Comparison of ENCODE assay signal across 9 mouse cellular contexts in the genomic region with DNA sequence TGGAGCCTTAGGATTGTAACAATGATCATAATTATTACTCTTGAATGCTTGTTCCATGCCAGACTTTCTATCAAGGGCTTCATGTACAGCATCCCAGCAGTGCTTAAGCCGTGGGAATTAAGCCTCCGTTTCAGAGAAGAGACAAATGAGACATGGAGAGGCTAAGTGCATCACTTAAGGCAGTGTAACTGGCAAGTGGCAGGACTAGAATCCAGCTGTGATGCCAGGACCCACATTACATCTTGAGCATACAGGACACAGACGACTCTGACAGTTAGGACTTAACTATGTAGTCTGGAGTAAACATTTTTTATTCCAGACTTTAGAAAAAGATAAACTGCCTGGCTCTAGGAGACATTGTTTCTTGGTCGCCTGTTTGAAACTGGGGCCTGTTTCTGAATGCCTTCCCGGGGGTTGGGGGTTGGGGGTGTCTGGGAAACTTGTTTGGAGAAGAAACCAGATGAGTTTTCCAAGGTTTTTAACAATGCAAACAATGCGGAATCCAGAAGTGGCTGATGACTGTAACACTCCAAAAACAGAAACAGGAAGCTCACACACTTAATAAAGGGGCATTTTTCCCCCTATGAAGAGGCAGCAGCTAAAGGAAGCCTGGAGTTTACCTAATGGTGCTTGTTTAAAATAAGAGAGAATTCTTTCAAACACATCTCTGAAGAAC. TPM values are rescaled to one million over a fixed set of nuclear protein-coding genes. Genes with fewer than 3 reads are reported as not detected.
A peak's percentile ranks its signal among the peaks of the same experiment; 100 is the strongest.
DNase-seq lines count a peak whose midpoint lies in the region; ATAC-seq lines count a peak whose summit lies in the region.
"Had no signal": no experiment of that assay in that cellular context is flagged by ENCODE, and none has a peak within 500 bp of the region (broad histone marks: within the 10 kb centered on the region; RNA-seq: fewer than 3 reads in every experiment).

No protein-coding gene starts in this region.

- no peak overlapping the region for H3K4me2 ChIP-seq in forebrain, embryonic 15.5 days (replicated peaks)
- H3K4me2 ChIP-seq in forebrain, embryonic 16.5 days (ENCODE audit: low read length) = no peak overlapping the region
- no peak overlapping the region; the same call in 1 of the 2 replicates for H3K4me2 ChIP-seq in lung, embryonic 15.5 days
- no peak overlapping the region for H3K4me2 ChIP-seq in intestine, embryonic 16.5 days (ENCODE audit: low read depth, low read length)
- no peak overlapping the region for H3K4me2 ChIP-seq in stomach, embryonic 16.5 days (ENCODE audit: low read depth, low read length)
- H3K4me2 ChIP-seq: midbrain, embryonic 12.5 days had no signal

- ATAC-seq in forebrain, embryonic 15.5 days (replicated peaks) = peak; percentile 35; the same call in 1 of the 2 replicates
- no peak for ATAC-seq in forebrain, embryonic 16.5 days
- ATAC-seq in lung, embryonic 15.5 days (ENCODE audit: borderline replicate concordance, extremely low read depth, low FRiP score, low TSS enrichment) = peak; percentile 80
- ATAC-seq in intestine, embryonic 16.5 days = peak; percentile 58; the same call in 1 of the 2 replicates
- ATAC-seq in stomach, embryonic 16.5 days (ENCODE audit: insufficient read depth, low FRiP score) = peak; percentile 35; the same call in 1 of the 2 replicates

- H3K27me3 ChIP-seq in forebrain, embryonic 15.5 days = no peaks in the 10 kb centered on the region
- H3K27me3 ChIP-seq in forebrain, embryonic 16.5 days (replicated peaks; ENCODE audit: control insufficient read depth, insufficient read depth, low read length) = no peaks in the 10 kb centered on the region
- no peaks in the 10 kb centered on the region for H3K27me3 ChIP-seq in lung, embryonic 15.5 days
- no peaks in the 10 kb centered on the region for H3K27me3 ChIP-seq in intestine, embryonic 16.5 days (replicated peaks; ENCODE audit: control insufficient read depth, insufficient read depth, low read length)
- H3K27me3 ChIP-seq in stomach, embryonic 16.5 days (ENCODE audit: control insufficient read depth, insufficient read depth, low read length) = no peaks in the 10 kb centered on the region
- H3K27me3 ChIP-seq: midbrain, embryonic 12.5 days had no signal

- no peaks in the 10 kb centered on the region for H3K9me3 ChIP-seq in forebrain, embryonic 15.5 days
- H3K9me3 ChIP-seq in forebrain, embryonic 16.5 days (ENCODE audit: control insufficient read depth, low read length) = no peaks in the 10 kb centered on the region
- H3K9me3 ChIP-seq in lung, embryonic 15.5 days = no peaks in the 10 kb centered on the region
- no peaks in the 10 kb centered on the region for H3K9me3 ChIP-seq in intestine, embryonic 16.5 days (ENCODE audit: control insufficient read depth, low read length)
- H3K9me3 ChIP-seq in stomach, embryonic 16.5 days (replicated peaks; ENCODE audit: control insufficient read depth, low read length) = no peaks in the 10 kb centered on the region
- H3K9me3 ChIP-seq: midbrain, embryonic 12.5 days had no signal

- no peak overlapping the region for H3K9ac ChIP-seq in forebrain, embryonic 15.5 days (replicated peaks)
- H3K9ac ChIP-seq in forebrain, embryonic 16.5 days (replicated peaks; ENCODE audit: low read depth, low read length) = no peak overlapping the region
- no peak overlapping the region for H3K9ac ChIP-seq in lung, embryonic 15.5 days
- peak overlapping the region; percentile 39; the same call in 1 of the 2 replicates for H3K9ac ChIP-seq in intestine, embryonic 16.5 days (ENCODE audit: low read depth, low read length)
- no peak overlapping the region for H3K9ac ChIP-seq in stomach, embryonic 16.5 days (ENCODE audit: low read length)
- H3K9ac ChIP-seq: midbrain, embryonic 12.5 days had no signal

- H3K27ac ChIP-seq in forebrain, embryonic 15.5 days (replicated peaks) = no peak overlapping the region
- H3K27ac ChIP-seq in forebrain, embryonic 16.5 days (ENCODE audit: low read length) = no peak overlapping the region; the same call in 1 of the 2 replicates
- peak overlapping the region; percentile 86 for H3K27ac ChIP-seq in lung, embryonic 15.5 days
- H3K27ac ChIP-seq in intestine, embryonic 16.5 days (ENCODE audit: low read length) = peak overlapping the region; percentile 75
- H3K27ac ChIP-seq in stomach, embryonic 16.5 days (ENCODE audit: low read length) = peak overlapping the region; percentile 84
- H3K27ac ChIP-seq: midbrain, embryonic 12.5 days had no signal

- no peak for DNase-seq in lung, adult 18-20 months
- DNase-seq in spleen, postnatal 14 days (ENCODE audit: low spot score in 2 of 2) = no peak
- DNase-seq in cerebellum, adult 11-12 months = no peak

- H3K4me1 ChIP-seq in forebrain, embryonic 15.5 days = no peaks in the 10 kb centered on the region
- H3K4me1 ChIP-seq in forebrain, embryonic 16.5 days (replicated peaks; ENCODE audit: control insufficient read depth, insufficient read depth, low read length) = no peaks in the 10 kb centered on the region; the same call in 1 of the 2 replicates
- H3K4me1 ChIP-seq in lung, embryonic 15.5 days = peaks cover 24% of the 10 kb centered on the region
- H3K4me1 ChIP-seq in intestine, embryonic 16.5 days (ENCODE audit: control insufficient read depth, insufficient read depth, low read length) = peaks cover 12% of the 10 kb centered on the region
- H3K4me1 ChIP-seq in stomach, embryonic 16.5 days (ENCODE audit: control insufficient read depth, insufficient read depth, low read length) = peaks cover 17% of the 10 kb centered on the region
- H3K4me1 ChIP-seq: midbrain, embryonic 12.5 days had no signal

- WGBS in forebrain, embryonic 15.5 days = 43% methylated on average over 6 of the region's 6 CpGs
- WGBS in forebrain, embryonic 16.5 days = 44% methylated on average over 6 of the region's 6 CpGs
- 20% methylated on average over 6 of the region's 6 CpGs for WGBS in lung, embryonic 15.5 days
- WGBS in intestine, embryonic 16.5 days = 34% methylated on average over 6 of the region's 6 CpGs
- WGBS in stomach, embryonic 16.5 days = 20% methylated on average over 6 of the region's 6 CpGs

- no peaks in the 10 kb centered on the region for H3K36me3 ChIP-seq in forebrain, embryonic 15.5 days
- H3K36me3 ChIP-seq in forebrain, embryonic 16.5 days (ENCODE audit: control insufficient read depth, insufficient read depth) = no peaks in the 10 kb centered on the region
- H3K36me3 ChIP-seq in lung, embryonic 15.5 days = no peaks in the 10 kb centered on the region
- no peaks in the 10 kb centered on the region for H3K36me3 ChIP-seq in intestine, embryonic 16.5 days (ENCODE audit: control insufficient read depth, insufficient read depth, low read length)
- no peaks in the 10 kb centered on the region for H3K36me3 ChIP-seq in stomach, embryonic 16.5 days (ENCODE audit: control insufficient read depth, insufficient read depth, low read length)
- H3K36me3 ChIP-seq: midbrain, embryonic 12.5 days had no signal

- no peak overlapping the region for H3K4me3 ChIP-seq in forebrain, embryonic 15.5 days
- H3K4me3 ChIP-seq in forebrain, embryonic 16.5 days (replicated peaks; ENCODE audit: low read length) = no peak overlapping the region
- H3K4me3 ChIP-seq in lung, embryonic 15.5 days = no peak overlapping the region
- H3K4me3 ChIP-seq in intestine, embryonic 16.5 days (ENCODE audit: low read length) = no peak overlapping the region
- H3K4me3 ChIP-seq in stomach, embryonic 16.5 days (replicated peaks; ENCODE audit: low read length) = no peak overlapping the region
- H3K4me3 ChIP-seq: midbrain, embryonic 12.5 days had no signal

RNA-seq across cellular contexts. Expression of a gene that starts 18.7 kb away (rescaled TPM):
- 1.4 and 1.9 TPM in 2 replicates for polyA plus RNA-seq in forebrain, embryonic 15.5 days (2015; fragmentation: Nextera tagmentation; extraction: Ambion mirVana)
- polyA plus RNA-seq in forebrain, embryonic 16.5 days (2015; fragmentation: Nextera tagmentation; extraction: Ambion mirVana) = 1.3 and 2.0 TPM in 2 replicates
- polyA plus RNA-seq in lung, embryonic 15.5 days (2015; fragmentation: Nextera tagmentation; extraction: Ambion mirVana) = 30.0 and 30.9 TPM in 2 replicates
- polyA plus RNA-seq in intestine, embryonic 16.5 days (2015; fragmentation: Nextera tagmentation; extraction: Ambion mirVana) = 11.8 and 12.5 TPM in 2 replicates
- 26.5 and 33.8 TPM in 2 replicates for polyA plus RNA-seq in stomach, embryonic 16.5 days (2015; fragmentation: Nextera tagmentation; extraction: Ambion mirVana)

Comparison
In these comparisons a context has a peak if more than half of its experiments do, and no peak if none do; other contexts are left out.
1. H3K27ac ChIP-seq: peak in lung, embryonic 15.5 days (single experiment), intestine, embryonic 16.5 days (single experiment) and stomach, embryonic 16.5 days (single experiment); none in forebrain, embryonic 15.5 days (single experiment) and forebrain, embryonic 16.5 days (single experiment).